Mouse (Mus musculus): ENCODE data around the gene Pik3r1. TPM values are rescaled to one million over a fixed set of nuclear protein-coding genes. Genes with fewer than 3 reads are reported as not detected.

The Pik3r1 gene
- 47.5 and 50.7 TPM in 2 replicates for polyA plus RNA-seq (2015; fragmentation: Nextera tagmentation; extraction: Ambion mirVana)

DNA sequence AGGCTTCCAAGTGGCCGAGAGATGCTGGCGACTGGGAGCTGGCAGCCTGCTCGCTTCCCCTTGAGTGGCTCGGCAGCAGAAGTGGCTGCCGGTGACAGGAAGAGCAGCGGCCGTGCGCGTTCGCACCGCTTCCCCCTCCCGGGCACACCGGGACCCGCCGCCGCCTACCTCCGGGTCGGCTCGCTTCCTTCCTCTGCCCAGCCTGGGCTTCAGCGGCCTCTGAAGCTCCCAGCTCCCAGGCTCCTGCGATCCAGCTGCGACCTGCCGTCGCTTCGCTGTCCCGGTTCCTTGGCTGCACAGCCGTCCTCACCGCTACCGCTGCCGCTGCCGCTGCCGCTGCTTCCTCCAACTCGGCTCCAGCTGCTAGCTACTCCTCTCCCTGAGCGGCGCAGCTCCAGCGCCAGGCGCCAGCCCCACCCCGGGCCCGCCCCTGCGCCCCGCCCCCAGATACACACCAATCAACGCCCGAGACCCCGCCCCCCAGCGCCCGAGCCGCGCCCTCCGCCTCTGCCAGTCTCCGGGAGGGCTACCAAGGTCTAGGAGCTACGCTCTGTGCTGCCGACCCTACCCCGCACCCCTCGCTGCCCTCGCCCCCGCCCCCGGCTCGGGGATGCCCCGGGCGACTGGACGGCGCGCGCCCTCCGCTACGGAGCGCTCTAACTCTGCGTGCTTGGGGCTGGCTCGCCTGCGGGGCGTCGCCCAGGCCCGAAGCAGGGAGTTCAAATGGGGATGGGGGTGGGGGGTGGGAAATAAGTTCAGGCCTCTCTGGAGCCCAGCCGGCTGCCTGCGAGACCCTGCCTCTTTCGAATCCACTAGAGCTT is at the start of gene Pik3r1:
Pik3r1 (minus strand) TSS at position 409 of the 821 bp plus-strand sequence.
- WGBS, result under 1% methylated on average over 60 of the region's 76 CpGs
- Histone ChIP-seq H3K27me3 (no peaks in the 10 kb centered on the region; the same call in 1 of the 2 replicates), H3K9me3 (no peaks in the 10 kb centered on the region), H3K4me2 (peak within 1 kb of the TSS; percentile 97), H3K4me3 (peak within 1 kb of the TSS; percentile 79), H3K27ac (replicated peaks) (peak within 1 kb of the TSS; percentile 97), H3K36me3 (no peaks in the 10 kb centered on the region), H3K9ac (peak within 1 kb of the TSS; percentile 91), H3K4me1 (replicated peaks) (peaks cover 40% of the 10 kb centered on the region)
- peak; percentile 98 for ATAC-seq (ENCODE audit: low FRiP score, low read depth)

DNA sequence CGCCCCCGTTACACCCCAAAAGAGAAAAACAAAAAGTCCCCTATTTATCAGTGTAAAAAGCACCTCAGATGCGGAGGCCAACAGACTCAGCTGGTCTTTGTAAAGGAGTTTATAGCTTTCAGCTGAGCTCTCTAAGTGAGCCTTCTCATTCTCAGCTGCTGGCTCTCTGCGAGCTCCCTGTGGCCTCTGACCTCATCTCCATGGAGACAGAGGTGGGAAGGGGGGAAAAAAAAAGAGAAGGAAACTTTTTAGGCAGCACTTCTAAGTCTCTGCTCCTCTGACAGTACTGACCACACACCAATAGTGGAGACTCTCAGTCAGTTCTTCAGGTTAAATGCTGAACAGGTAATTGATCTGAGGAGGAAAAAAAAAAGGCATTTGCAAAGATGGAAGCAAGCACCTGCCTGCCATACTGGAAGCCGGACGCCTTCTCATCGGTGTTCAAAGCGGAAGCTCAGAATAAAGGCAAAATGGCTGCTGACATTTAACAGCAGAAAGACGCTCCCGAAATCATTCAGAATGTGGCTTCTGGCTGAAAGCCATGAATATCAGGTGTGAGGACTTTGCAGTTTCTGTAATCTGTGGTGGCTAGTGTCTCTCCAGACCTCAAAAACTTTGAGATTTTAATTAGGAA is 45.4 kb upstream of the Pik3r1 start:
- peak; percentile 69; the same call in 1 of the 2 replicates for ATAC-seq (ENCODE audit: low FRiP score, low read depth)
- Histone ChIP-seq H3K4me1 (replicated peaks) (peaks cover 18% of the 10 kb centered on the region), H3K4me3 (no peak overlapping the region), H3K27me3 (no peaks in the 10 kb centered on the region), H3K36me3 (no peaks in the 10 kb centered on the region), H3K4me2 (peak overlapping the region; percentile 35), H3K9me3 (no peaks in the 10 kb centered on the region), H3K9ac (no peak overlapping the region), H3K27ac (replicated peaks) (no peak overlapping the region)
- WGBS, result 9% methylated on average over 10 of the region's 10 CpGs

DNA sequence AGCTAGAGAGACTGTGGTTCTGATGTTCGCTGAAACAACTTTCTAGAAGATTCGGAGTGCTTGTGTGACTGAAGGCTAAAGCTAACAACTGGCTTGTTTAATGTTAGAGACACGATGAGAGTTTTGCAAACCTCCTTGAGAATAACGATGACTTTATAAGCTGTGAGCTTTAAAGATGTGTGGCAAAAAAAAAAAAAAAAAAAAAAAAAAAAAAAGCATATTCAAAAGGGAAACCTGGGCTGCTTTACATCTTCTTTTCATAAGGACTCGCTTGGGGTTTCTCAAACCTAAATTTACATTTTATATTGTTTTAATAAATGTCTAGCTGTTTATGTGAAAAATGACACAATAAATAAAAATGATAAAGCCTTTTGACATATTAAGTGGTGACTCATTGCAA is 44.3 kb upstream of the Pik3r1 start:
- WGBS, result 71% methylated on average over 5 of the region's 5 CpGs
- Histone ChIP-seq H3K4me1 (replicated peaks) (peaks cover 18% of the 10 kb centered on the region), H3K27me3 (no peaks in the 10 kb centered on the region), H3K36me3 (no peaks in the 10 kb centered on the region), H3K9me3 (no peaks in the 10 kb centered on the region), H3K9ac (no peak overlapping the region), H3K4me3 (no peak overlapping the region), H3K4me2 (no peak overlapping the region), H3K27ac (replicated peaks) (no peak overlapping the region)
- no peak for ATAC-seq (ENCODE audit: low FRiP score, low read depth)

DNA sequence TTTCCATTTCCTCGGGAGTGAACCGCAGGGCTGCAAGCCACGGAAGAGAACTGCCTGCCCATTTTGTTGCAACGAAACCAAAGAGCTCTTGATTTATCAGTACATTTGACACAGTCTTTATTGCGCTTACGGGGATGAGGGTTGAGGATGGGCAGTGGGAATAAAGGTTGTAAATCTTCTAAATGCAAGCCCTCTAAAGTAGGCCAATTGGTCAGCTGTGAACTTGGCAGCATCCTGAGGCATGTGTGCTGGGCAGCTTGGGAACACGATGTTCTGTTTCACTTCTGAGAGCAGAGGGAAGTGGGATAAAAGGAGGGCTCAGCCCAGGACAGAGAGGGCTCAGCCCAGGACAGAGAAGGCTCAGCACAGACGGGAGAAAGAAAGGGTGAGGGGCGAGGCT is 43.9 kb upstream of the Pik3r1 start:
- 32% methylated on average over 9 of the region's 9 CpGs for WGBS
- H3K9me3 ChIP-seq, result no peaks in the 10 kb centered on the region
- no peak overlapping the region for H3K27ac ChIP-seq (replicated peaks)
- H3K4me3 ChIP-seq, result no peak overlapping the region
- H3K4me1 ChIP-seq (replicated peaks), result peaks cover 18% of the 10 kb centered on the region
- peak; percentile 68 for ATAC-seq (ENCODE audit: low FRiP score, low read depth)
- H3K9ac ChIP-seq, result no peak overlapping the region
- no peak overlapping the region for H3K4me2 ChIP-seq
- no peaks in the 10 kb centered on the region for H3K36me3 ChIP-seq
- no peaks in the 10 kb centered on the region for H3K27me3 ChIP-seq

DNA sequence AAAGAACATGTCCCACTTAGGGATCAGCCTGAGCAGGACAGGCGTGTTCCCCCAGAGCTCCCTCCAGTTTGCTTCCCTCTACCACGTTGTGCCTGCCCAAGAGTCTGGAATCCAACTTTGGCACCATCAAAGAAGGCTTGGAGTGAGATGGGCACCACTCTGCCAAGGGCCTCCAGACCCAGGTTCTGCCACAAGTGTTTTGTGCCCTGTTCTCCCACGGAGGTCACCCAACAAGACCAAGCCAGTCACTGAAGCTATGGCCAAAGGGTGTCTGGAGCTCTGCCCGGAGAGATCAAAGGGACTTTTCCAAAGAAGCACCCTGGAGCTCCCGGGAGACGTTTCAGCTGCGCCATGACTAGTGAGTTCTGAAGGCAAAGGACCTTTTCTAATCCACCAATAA is 42.6 kb upstream of the Pik3r1 start:
- no peak for ATAC-seq (ENCODE audit: low FRiP score, low read depth)
- H3K9me3 ChIP-seq, result no peaks in the 10 kb centered on the region
- H3K4me2 ChIP-seq, result no peak overlapping the region
- peaks cover 18% of the 10 kb centered on the region for H3K4me1 ChIP-seq (replicated peaks)
- H3K36me3 ChIP-seq, result no peaks in the 10 kb centered on the region
- H3K27me3 ChIP-seq, result no peaks in the 10 kb centered on the region
- 80% methylated on average over 7 of the region's 7 CpGs for WGBS
- H3K27ac ChIP-seq (replicated peaks), result no peak overlapping the region
- H3K9ac ChIP-seq, result no peak overlapping the region
- no peak overlapping the region for H3K4me3 ChIP-seq

DNA sequence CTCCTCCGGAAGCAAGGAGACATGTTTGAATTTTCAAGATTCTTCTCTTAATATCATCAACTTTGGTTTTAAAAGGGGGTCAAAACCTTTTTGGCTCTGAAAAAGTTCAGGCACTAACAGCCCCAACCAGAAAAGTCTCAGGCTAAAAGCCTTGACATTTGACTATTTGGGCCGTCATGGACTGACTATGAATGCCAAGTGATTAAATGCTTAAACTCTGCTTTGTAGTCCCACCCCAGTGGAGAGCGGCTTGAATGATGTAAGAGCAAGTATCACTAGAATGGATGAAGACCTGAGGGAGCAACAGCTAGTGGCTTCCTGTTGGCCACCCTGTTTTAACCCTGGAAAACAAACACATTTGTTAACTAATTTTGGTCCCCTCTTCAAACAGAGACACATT is 41.8 kb upstream of the Pik3r1 start:
- Histone ChIP-seq H3K4me1 (replicated peaks) (peaks cover 18% of the 10 kb centered on the region), H3K36me3 (no peaks in the 10 kb centered on the region), H3K27me3 (no peaks in the 10 kb centered on the region), H3K4me3 (no peak overlapping the region), H3K9me3 (no peaks in the 10 kb centered on the region), H3K27ac (replicated peaks) (no peak overlapping the region), H3K9ac (no peak overlapping the region), H3K4me2 (no peak overlapping the region)
- WGBS, result 85% methylated on average over 3 of the region's 3 CpGs
- ATAC-seq (ENCODE audit: low FRiP score, low read depth), result no peak

DNA sequence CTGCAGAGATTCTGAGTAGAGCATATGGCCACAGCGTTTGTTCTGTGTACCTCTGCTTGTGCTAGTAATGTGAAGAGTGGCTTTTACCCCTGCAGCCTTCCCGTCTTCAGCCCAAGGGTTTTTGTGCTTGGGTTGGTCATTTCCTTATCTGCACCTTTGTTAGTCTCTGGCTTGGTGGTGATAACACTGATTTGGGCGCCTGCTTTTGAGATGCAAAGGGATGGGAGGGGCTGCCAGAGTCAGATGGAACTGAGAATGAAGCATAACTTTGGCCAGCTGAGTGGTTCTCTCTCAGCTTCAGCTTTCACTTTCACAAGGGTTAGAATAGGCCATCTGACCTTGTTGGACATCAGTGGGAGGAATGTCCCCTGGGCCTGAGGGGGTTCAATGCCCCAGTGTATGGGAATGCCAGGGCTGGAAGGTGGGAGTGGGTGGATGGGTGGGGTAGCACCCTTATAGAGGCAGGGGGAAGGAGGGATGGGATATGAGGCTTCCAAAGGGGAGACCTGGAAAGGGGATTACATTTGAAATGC is 37.6 kb upstream of the Pik3r1 start:
- WGBS, result 76% methylated on average over 3 of the region's 3 CpGs
- Histone ChIP-seq H3K4me2 (no peak overlapping the region), H3K9me3 (no peaks in the 10 kb centered on the region), H3K27me3 (no peaks in the 10 kb centered on the region), H3K4me1 (replicated peaks) (peaks cover 14% of the 10 kb centered on the region), H3K9ac (no peak overlapping the region), H3K27ac (replicated peaks) (no peak overlapping the region), H3K36me3 (no peaks in the 10 kb centered on the region), H3K4me3 (no peak overlapping the region)
- no peak for ATAC-seq (ENCODE audit: low FRiP score, low read depth)

DNA sequence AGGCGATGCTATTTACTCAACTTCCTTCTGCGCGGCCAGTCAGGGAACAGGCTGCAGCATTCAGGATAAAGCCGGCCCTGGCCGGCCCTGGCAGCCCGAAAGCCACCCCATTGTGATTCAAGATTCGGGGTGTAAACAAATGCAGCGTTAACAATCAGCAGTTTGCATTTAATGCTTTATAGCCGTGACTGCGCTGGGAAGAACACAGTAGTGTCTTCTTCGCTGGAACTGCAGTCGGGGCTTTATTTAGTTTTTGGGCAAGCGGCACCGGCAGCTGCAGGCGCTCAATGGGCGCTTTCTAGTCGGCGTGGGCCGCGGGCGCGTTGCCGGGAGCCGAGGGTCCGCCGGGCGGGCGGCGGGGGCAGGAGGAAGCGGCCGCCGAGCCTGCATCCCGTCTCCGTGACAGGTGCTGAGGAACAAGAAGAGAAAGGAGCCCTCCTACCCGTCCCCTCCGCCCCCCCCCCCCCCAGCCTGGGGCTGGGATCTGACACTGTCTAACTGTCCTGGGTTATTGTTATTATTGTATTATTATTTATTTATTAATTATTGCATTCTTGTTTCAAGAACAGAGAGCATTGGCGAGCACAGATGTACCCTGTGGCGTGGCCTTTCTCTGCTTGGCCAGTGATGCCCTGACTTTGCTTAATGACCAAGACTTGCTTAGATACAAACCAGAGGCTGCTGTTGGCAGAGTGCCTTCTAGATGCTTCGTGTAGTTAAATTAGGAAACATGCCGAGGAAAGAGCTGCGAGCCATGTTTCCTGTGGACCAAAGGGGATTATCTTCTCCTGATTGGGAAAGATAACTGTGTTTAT is 33.6 kb upstream of the Pik3r1 start:
- H3K4me1 ChIP-seq (replicated peaks), result peaks cover 14% of the 10 kb centered on the region
- under 1% methylated on average over 41 of the region's 41 CpGs for WGBS
- H3K4me2 ChIP-seq, result peak overlapping the region; percentile 80
- peak overlapping the region; percentile 80 for H3K27ac ChIP-seq (replicated peaks)
- peak overlapping the region; percentile 41 for H3K4me3 ChIP-seq
- peak; percentile 92 for ATAC-seq (ENCODE audit: low FRiP score, low read depth)
- H3K36me3 ChIP-seq, result no peaks in the 10 kb centered on the region
- peak overlapping the region; percentile 54 for H3K9ac ChIP-seq
- H3K27me3 ChIP-seq, result 0 out of 2 replicates have a peak, but pooled peaks cover 3% of the 10 kb centered on the region
- no peaks in the 10 kb centered on the region for H3K9me3 ChIP-seq

DNA sequence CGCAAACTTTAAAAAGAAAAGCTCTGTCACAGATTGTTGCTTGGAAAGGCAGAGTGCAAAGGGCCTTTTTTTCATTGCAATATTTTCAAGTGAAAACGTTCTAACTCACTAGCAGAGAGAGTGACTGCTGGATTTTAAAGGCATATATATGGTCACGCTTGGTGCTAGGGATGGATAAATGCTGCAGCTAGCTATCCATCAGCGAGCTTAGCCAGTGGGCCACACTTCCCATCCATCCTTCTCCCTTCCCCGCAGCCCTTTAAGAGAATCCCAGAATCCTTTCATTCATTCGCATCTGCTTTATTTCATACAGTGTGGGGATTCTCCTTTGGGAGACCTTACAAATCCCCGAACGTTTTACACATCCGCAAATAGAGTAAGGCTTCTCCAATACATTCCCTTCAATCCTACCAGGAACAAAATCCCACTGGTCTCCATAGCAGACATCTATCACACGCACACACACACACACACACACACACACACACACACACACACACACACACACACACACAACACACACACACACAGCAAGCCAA is 32.9 kb upstream of the Pik3r1 start:
- peak overlapping the region; percentile 80 for H3K4me2 ChIP-seq
- H3K27me3 ChIP-seq, result 0 out of 2 replicates have a peak, but pooled peaks cover 3% of the 10 kb centered on the region
- WGBS, result 14% methylated on average over 10 of the region's 10 CpGs
- peaks cover 14% of the 10 kb centered on the region for H3K4me1 ChIP-seq (replicated peaks)
- peak overlapping the region; percentile 54 for H3K9ac ChIP-seq
- no peaks in the 10 kb centered on the region for H3K9me3 ChIP-seq
- peak overlapping the region; percentile 80 for H3K27ac ChIP-seq (replicated peaks)
- ATAC-seq (ENCODE audit: low FRiP score, low read depth), result peak; percentile 6
- H3K36me3 ChIP-seq, result no peaks in the 10 kb centered on the region
- peak overlapping the region; percentile 41 for H3K4me3 ChIP-seq

DNA sequence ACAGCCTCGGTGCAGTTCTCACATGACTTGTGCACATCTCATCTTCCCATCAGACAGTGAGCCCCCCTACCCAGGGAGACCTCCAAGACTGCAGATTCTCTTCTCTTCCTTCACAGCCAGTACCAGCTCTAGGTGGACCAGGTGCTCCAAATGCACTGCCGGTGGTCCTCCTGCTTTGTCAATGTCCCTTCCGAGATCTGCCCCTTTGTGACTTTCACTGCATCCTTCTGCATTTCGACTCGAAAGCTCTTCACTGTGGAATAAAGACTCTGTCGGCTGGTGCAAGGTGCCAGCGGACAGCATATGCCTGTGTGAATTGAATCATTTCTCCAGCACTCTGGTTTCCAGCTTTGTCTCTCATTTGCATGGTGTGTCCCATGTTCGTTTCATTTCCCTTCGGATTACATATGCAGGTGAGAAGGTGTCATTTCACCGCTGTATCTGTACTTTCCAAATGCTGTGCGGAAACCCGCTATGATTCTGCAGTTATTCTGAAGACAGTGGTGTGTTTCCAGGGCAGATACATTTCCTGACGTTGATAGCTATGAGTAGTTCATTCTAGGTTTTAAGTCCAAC is 32.1 kb upstream of the Pik3r1 start:
- H3K4me2 ChIP-seq, result no peak overlapping the region

DNA sequence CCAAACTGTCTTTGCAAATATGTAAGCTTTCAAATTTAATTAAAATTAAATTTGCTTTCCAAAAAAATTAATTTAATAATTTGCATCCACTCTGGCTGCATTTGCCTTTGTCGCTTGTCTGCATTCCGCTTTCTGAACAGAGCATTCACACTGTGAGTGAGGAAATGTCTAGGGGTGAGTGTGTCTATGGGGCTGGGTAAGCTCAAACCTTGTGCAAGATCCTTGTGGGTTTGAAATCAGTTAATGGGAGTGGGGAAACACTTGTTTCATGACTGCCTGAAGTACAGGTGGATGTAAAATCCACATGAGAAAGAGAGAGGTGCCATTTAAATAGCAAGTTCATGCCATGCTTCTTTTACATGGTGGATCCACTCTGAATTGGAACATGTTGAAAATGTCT is 31.3 kb upstream of the Pik3r1 start:
- no peak overlapping the region for H3K4me3 ChIP-seq
- ATAC-seq (ENCODE audit: low FRiP score, low read depth), result no peak
- 96% methylated on average over 2 of the region's 2 CpGs for WGBS
- no peak overlapping the region for H3K9ac ChIP-seq
- H3K36me3 ChIP-seq, result no peaks in the 10 kb centered on the region
- H3K9me3 ChIP-seq, result no peaks in the 10 kb centered on the region
- H3K27ac ChIP-seq (replicated peaks), result no peak overlapping the region
- H3K4me1 ChIP-seq (replicated peaks), result peaks cover 14% of the 10 kb centered on the region
- H3K4me2 ChIP-seq, result no peak overlapping the region
- 0 out of 2 replicates have a peak, but pooled peaks cover 3% of the 10 kb centered on the region for H3K27me3 ChIP-seq

More for the DNA sequence above, 32.1 kb upstream of the Pik3r1 start:
- 0 out of 2 replicates have a peak overlapping the region, but pooled peaks have one; percentile 18 for H3K27ac ChIP-seq (replicated peaks)
- H3K4me3 ChIP-seq, result no peak overlapping the region
- no peak for ATAC-seq (ENCODE audit: low FRiP score, low read depth)
- H3K36me3 ChIP-seq, result no peaks in the 10 kb centered on the region
- H3K9ac ChIP-seq, result no peak overlapping the region
- WGBS, result 64% methylated on average over 13 of the region's 13 CpGs
- H3K4me1 ChIP-seq (replicated peaks), result peaks cover 14% of the 10 kb centered on the region
- H3K27me3 ChIP-seq, result 0 out of 2 replicates have a peak, but pooled peaks cover 3% of the 10 kb centered on the region
- H3K9me3 ChIP-seq, result no peaks in the 10 kb centered on the region
